Mouse (Mus musculus): ENCODE measurements around the gene Ccz1.
A peak's percentile ranks its signal among the peaks of the same experiment; 100 is the strongest.

The Ccz1 gene

GRCm38 (mm10) chr5:143993260-143993659, 21.4 kb downstream of the Ccz1 start:
- no peak for DNase-seq

- peak; percentile 81 for DNase-seq
Measured at GRCm38 (mm10) chr5:143992661-143993060, 22.0 kb downstream of the Ccz1 start.

- no peak for DNase-seq
Measured at GRCm38 (mm10) chr5:143990086-143990485, 24.6 kb downstream of the Ccz1 start.

- DNase-seq: peak; percentile 20
Measured at GRCm38 (mm10) chr5:143989046-143989445, 25.6 kb downstream of the Ccz1 start.

GRCm38 (mm10) chr5:143987596-143987995, 27.1 kb downstream of the Ccz1 start:
- no peak for DNase-seq

GRCm38 (mm10) chr5:143985381-143985780, 29.3 kb downstream of the Ccz1 start:
- no peak for DNase-seq

- DNase-seq: no peak
Measured at GRCm38 (mm10) chr5:143982361-143982760, 32.3 kb downstream of the Ccz1 start.

GRCm38 (mm10) chr5:143980858-143981257, 33.8 kb downstream of the Ccz1 start:
- DNase-seq: no peak

- DNase-seq: no peak
Measured at GRCm38 (mm10) chr5:143976726-143977431, 37.8 kb downstream of the Ccz1 start.

GRCm38 (mm10) chr5:143976232-143976631, 38.4 kb downstream of the Ccz1 start:
- DNase-seq: no peak

GRCm38 (mm10) chr5:143975631-143975933, 39.1 kb downstream of the Ccz1 start:
- no peak for DNase-seq

- peak; percentile 73 for DNase-seq
Measured at GRCm38 (mm10) chr5:143974931-143975630, 39.6 kb downstream of the Ccz1 start.

GRCm38 (mm10) chr5:143972628-143973027, 42.0 kb downstream of the Ccz1 start:
- DNase-seq: no peak

GRCm38 (mm10) chr5:143966671-143967070, 48.0 kb downstream of the Ccz1 start:
- DNase-seq: no peak

- no peak for DNase-seq
Measured at GRCm38 (mm10) chr5:143965586-143966345, 48.9 kb downstream of the Ccz1 start.

GRCm38 (mm10) chr5:143961176-143961575, 53.5 kb downstream of the Ccz1 start:
- DNase-seq: no peak

- DNase-seq: no peak
Measured at GRCm38 (mm10) chr5:143959551-143959950, 55.1 kb downstream of the Ccz1 start.

- no peak for DNase-seq
Measured at GRCm38 (mm10) chr5:143957101-143957500, 57.6 kb downstream of the Ccz1 start.

- no peak for DNase-seq
Measured at GRCm38 (mm10) chr5:143950016-143950415, 64.7 kb downstream of the Ccz1 start.

- DNase-seq: no peak
Measured at GRCm38 (mm10) chr5:143948361-143948760, 66.3 kb downstream of the Ccz1 start.

GRCm38 (mm10) chr5:143943231-143944125, 71.2 kb downstream of the Ccz1 start:
- no peak for DNase-seq

- no peak for DNase-seq
Measured at GRCm38 (mm10) chr5:143941588-143941987, 73.1 kb downstream of the Ccz1 start.

Data from lung, postnatal 10 days (tissue).